Mouse (Mus musculus) C2C12 (cell line): ENCODE measurements around the gene Cass4. TPM values are rescaled to one million over a fixed set of nuclear protein-coding genes. Genes with fewer than 3 reads are reported as not detected.

ENCODE experiments used
- H3K27me3 ChIP-seq: one replicate; pipeline ENCODE4 v1.6.1; 2011; ENCODE audit not compliant: control insufficient read depth, insufficient read depth, insufficient read length
- H3K36me3 ChIP-seq: one replicate; pipeline ENCODE4 v1.6.1; 2011; ENCODE audit not compliant: control insufficient read depth, insufficient read depth
- H3K4me3 ChIP-seq: one replicate; pipeline ENCODE4 v1.5.1; 2011; ENCODE audit warnings: mild to moderate bottlenecking, control low read depth; ENCODE audit not compliant: poor library complexity, insufficient read depth, severe bottlenecking
- H3K79me2 ChIP-seq: one replicate; pipeline ENCODE4 v1.6.1; 2011; ENCODE audit not compliant: control insufficient read depth, insufficient read depth
- H3K79me3 ChIP-seq: one replicate; pipeline ENCODE4 v1.6.1; 2011; ENCODE audit warnings: low read depth, control low read depth
- H3ac ChIP-seq: one replicate; pipeline ENCODE3; 2011; ENCODE audit warnings: low read depth; ENCODE audit not compliant: control insufficient read depth, insufficient read length
- CEBPB ChIP-seq: IDR thresholded peaks from one replicate; pipeline ENCODE4 v1.6.1; 2011; ENCODE audit warnings: low read depth, mild to moderate bottlenecking, control low read depth, moderate library complexity
- CTCF ChIP-seq: IDR thresholded peaks from one replicate; pipeline ENCODE4 v1.5.1; 2011; ENCODE audit not compliant: control insufficient read depth, insufficient read depth, insufficient read length
- FOSL1 ChIP-seq: IDR thresholded peaks from one replicate; pipeline ENCODE4 v1.8.0; 2011; ENCODE audit warnings: mild to moderate bottlenecking, low read length; ENCODE audit not compliant: poor library complexity, insufficient read depth, severe bottlenecking
- MAX ChIP-seq: IDR thresholded peaks from one replicate; pipeline ENCODE4 v1.6.1; 2011; ENCODE audit warnings: mild to moderate bottlenecking, control low read depth
- MYOD1 ChIP-seq: IDR thresholded peaks from one replicate; pipeline ENCODE4 v1.6.1; 2011; ENCODE audit warnings: low read depth; ENCODE audit not compliant: control insufficient read depth, insufficient read length
- MYOG ChIP-seq: IDR thresholded peaks from one replicate; pipeline ENCODE4 v1.6.1; 2011; ENCODE audit not compliant: control insufficient read depth, insufficient read length; ENCODE audit errors: extremely low read depth
- USF1 ChIP-seq: IDR thresholded peaks from one replicate; pipeline ENCODE4 v1.6.1; 2011; ENCODE audit warnings: low read depth, mild to moderate bottlenecking, control low read depth, moderate library complexity
- polyA plus RNA-seq: library from polyadenylated mRNA; unstranded; fragments of >200 nt; fragmentation: generic; extraction: Trizol; gene quantifications from one replicate; pipeline ENCODE4 v1.2.1, GENCODE M21; 2012; ENCODE audit warnings: missing spikeins

Cass4 gene
- polyA plus RNA-seq, 1 experiment = 0.02 TPM

GRCm38 (mm10) chr2:172466427-172467132, 73.0 kb downstream of the Cass4 start:
- Histone ChIP-seq H3K36me3 (peaks cover 41% of the 10 kb centered on the region), H3K79me3 (no peaks in the 10 kb centered on the region), H3K27me3 (no peaks in the 10 kb centered on the region), H3K4me3 (no peak overlapping the region), H3ac (no peak overlapping the region), H3K79me2 (no peaks in the 10 kb centered on the region)
- TF ChIP-seq MYOD1 (no peak), CEBPB (no peak), MAX (no peak), MYOG (no peak), CTCF (no peak), FOSL1 (no peak)

- Histone ChIP-seq H3K27me3 (no peaks in the 10 kb centered on the region), H3K79me3 (no peaks in the 10 kb centered on the region), H3ac (no peak overlapping the region), H3K4me3 (no peak overlapping the region), H3K79me2 (no peaks in the 10 kb centered on the region), H3K36me3 (peaks cover 41% of the 10 kb centered on the region)
- TF ChIP-seq CEBPB (no peak), USF1 (peak; percentile 26), MYOG (no peak), CTCF (no peak)
These were observed 73.6 kb downstream of the Cass4 start for GRCm38 (mm10) chr2:172467206-172467605.

GRCm38 (mm10) chr2:172468346-172468819, 74.8 kb downstream of the Cass4 start:
- H3K27me3 ChIP-seq = no peaks in the 10 kb centered on the region
- no peak for TF ChIP-seq USF1
- TF ChIP-seq MYOD1 = no peak
- TF ChIP-seq MAX = no peak
- TF ChIP-seq MYOG = no peak
- no peak overlapping the region for H3K4me3 ChIP-seq
- peaks cover 34% of the 10 kb centered on the region for H3K36me3 ChIP-seq
- no peak overlapping the region for H3ac ChIP-seq
- H3K79me2 ChIP-seq = no peaks in the 10 kb centered on the region
- no peaks in the 10 kb centered on the region for H3K79me3 ChIP-seq

- Histone ChIP-seq H3K79me2 (no peaks in the 10 kb centered on the region), H3K27me3 (no peaks in the 10 kb centered on the region), H3K4me3 (no peak within 1 kb of the TSS), H3K36me3 (peaks cover 15% of the 10 kb centered on the region), H3K79me3 (no peaks in the 10 kb centered on the region), H3ac (no peak within 1 kb of the TSS)
- TF ChIP-seq FOSL1 = no peak
- no peak for TF ChIP-seq MYOD1
- no peak for TF ChIP-seq MYOG
- TF ChIP-seq USF1 = no peak
- TF ChIP-seq CTCF = no peak
- TF ChIP-seq CEBPB = no peak
- no peak for TF ChIP-seq MAX
These were observed 78.7 kb downstream of the Cass4 start, which contains the start of gene Fam209 for GRCm38 (mm10) chr2:172472318-172472717. Gene Fam209, plus strand, starts transcription at chr2:172472520.

- Histone ChIP-seq H3K4me3 (no peak overlapping the region), H3K36me3 (peaks cover 7% of the 10 kb centered on the region), H3K27me3 (no peaks in the 10 kb centered on the region), H3K79me3 (no peaks in the 10 kb centered on the region), H3ac (no peak overlapping the region), H3K79me2 (no peaks in the 10 kb centered on the region)
- TF ChIP-seq CEBPB = no peak
- no peak for TF ChIP-seq MYOG
- no peak for TF ChIP-seq CTCF
- TF ChIP-seq MYOD1 = no peak
- TF ChIP-seq MAX = no peak
- TF ChIP-seq FOSL1 = no peak
These were observed 80.0 kb downstream of the Cass4 start for GRCm38 (mm10) chr2:172473591-172473990.

GRCm38 (mm10) chr2:172474970-172475369, 81.4 kb downstream of the Cass4 start:
- Histone ChIP-seq H3K36me3 (no peaks in the 10 kb centered on the region), H3K27me3 (peaks cover under 1% of the 10 kb centered on the region), H3K4me3 (no peak overlapping the region), H3K79me3 (no peaks in the 10 kb centered on the region), H3ac (no peak overlapping the region), H3K79me2 (no peaks in the 10 kb centered on the region)
- TF ChIP-seq MYOG = no peak
- no peak for TF ChIP-seq MYOD1
- peak; percentile 27 for TF ChIP-seq CTCF
- no peak for TF ChIP-seq FOSL1
